Mouse (Mus musculus): ENCODE data around the gene Amigo2.

- TF ChIP-seq CTCF (IDR thresholded peaks at IDR 0.05; ENCODE audit: control insufficient read depth, insufficient read depth, insufficient read length) = no peak
- TF ChIP-seq FOSL1 (IDR thresholded peaks at IDR 0.05; ENCODE audit: insufficient read depth, low read length, poor library complexity, severe bottlenecking) = no peak
- TF ChIP-seq MAX (IDR thresholded peaks at IDR 0.05) = no peak
- TF ChIP-seq MYOD1 (IDR thresholded peaks at IDR 0.05; ENCODE audit: control insufficient read depth, insufficient read length, low read depth) = no peak
Observed at GRCm38 (mm10) chr15:97285665-97286212, 38.7 kb upstream of the Amigo2 start.

Measured in C2C12 (cell line).